Mouse (Mus musculus) cortical plate, adult 2 months (tissue): ENCODE data around the gene Galnt9.

Experiments used
- CTCF ChIP-seq: fragments of 200-500 bp; IDR thresholded peaks from 2 replicates; pipeline ENCODE4 v1.5.1; 2011; ENCODE audit warnings: mild to moderate bottlenecking, control low read depth, low read length; ENCODE audit not compliant: insufficient read depth; ENCODE audit errors: extremely low read depth
- POLR2A ChIP-seq: fragments of 200-500 bp; IDR thresholded peaks from 2 replicates; pipeline ENCODE4 v1.6.1; 2011; ENCODE audit warnings: mild to moderate bottlenecking, low read length, control low read depth; ENCODE audit not compliant: insufficient read depth; ENCODE audit errors: extremely low read depth

DNA sequence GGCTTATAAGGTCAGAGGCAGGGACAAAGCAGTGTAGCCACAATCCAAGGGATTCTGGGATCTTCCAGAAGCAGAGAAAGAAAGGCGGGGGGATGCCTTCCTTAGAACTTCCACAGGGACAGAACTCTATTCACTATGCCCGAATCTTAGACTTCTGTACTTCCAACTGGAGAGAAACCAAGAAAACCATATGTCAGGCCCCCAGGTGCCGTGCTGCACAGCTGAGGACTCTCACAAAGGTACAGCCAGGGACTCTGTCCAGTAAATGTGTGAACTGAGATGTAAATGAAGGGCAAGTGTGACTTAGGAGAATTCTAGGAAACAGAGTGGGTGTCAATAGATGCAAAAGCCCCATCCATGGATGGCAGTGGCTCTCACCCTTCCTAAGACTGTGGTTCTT lies 7.8 kb downstream of the Galnt9 start:
- TF ChIP-seq CTCF (no peak), POLR2A (no peak)
